Mouse (Mus musculus) cerebellum, adult 11-12 months (tissue): ENCODE measurements around the gene Hist2h2bb.
A peak's percentile ranks its signal among the peaks of the same experiment; 100 is the strongest.
"Not testable (repeated sequence)": the region's sequence is repeated elsewhere in the genome, so short reads cannot be mapped to it uniquely, and the experiment has no call there.

Experiments used
- DNase-seq: peaks from one replicate; pipeline ENCODE4 v3.0.0; 2022

The Hist2h2bb gene

DNA sequence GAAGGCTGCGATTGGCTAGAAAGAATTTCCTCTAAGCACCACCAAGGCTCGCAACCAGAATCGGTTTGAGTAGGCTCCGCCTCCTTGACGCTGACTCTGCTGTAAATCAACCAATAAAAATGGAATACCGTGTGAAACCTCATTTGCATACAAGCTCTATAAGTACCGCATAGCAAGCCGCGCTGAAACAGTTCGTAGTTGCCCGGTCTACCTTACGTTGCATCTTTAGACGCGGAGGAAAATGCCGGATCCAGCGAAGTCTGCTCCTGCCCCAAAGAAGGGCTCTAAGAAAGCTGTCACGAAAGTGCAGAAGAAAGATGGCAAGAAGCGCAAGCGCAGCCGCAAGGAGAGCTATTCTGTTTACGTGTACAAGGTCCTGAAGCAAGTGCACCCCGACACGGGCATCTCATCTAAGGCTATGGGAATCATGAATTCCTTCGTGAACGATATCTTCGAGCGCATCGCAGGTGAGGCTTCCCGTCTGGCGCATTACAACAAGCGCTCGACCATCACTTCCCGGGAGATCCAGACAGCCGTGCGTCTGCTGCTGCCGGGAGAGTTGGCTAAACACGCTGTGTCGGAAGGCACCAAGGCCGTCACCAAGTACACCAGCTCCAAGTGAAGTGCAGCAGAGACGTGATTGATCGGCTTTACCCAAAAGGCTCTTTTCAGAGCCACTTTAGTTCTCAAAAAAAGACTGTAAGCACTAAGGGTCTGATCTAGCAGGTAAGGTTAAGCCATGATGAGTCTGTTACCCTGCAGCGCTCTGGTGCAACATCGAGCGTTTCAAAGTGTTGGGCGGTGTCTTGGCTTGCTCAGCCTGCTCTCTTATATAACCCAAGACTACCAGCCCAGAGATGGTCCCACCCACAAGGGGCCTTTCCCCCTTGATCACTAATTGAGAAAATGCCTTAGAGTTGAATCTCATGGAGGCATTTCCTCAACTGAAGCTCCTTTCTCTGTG lies at the start of gene Hist2h2bb:
Hist2h2bb (plus strand) TSS at position 242 of the 964 bp plus-strand sequence.
- peak; percentile 96 for DNase-seq

DNA sequence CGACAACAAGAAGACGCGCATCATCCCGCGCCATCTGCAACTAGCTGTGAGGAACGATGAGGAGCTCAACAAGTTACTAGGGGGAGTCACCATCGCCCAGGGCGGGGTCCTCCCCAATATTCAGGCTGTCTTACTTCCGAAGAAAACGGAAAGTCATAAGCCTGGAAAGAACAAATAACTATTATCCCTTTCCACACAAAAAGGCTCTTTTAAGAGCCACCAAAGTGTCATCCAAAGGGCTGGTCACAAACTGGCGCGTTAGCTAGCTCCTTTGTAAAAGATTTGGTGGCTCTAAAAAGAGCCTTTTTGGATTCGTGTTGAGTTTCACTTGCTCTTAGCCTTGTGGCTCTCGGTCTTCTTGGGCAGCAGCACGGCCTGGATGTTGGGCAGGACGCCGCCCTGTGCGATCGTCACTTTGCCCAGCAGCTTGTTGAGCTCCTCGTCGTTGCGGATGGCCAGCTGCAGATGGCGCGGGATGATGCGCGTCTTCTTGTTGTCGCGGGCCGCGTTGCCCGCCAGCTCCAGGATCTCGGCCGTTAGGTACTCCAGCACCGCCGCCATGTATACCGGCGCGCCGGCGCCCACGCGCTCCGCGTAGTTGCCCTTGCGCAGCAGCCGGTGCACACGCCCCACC lies 49.3 kb upstream of the Hist2h2bb start:
- DNase-seq, result not testable (repeated sequence)

DNA sequence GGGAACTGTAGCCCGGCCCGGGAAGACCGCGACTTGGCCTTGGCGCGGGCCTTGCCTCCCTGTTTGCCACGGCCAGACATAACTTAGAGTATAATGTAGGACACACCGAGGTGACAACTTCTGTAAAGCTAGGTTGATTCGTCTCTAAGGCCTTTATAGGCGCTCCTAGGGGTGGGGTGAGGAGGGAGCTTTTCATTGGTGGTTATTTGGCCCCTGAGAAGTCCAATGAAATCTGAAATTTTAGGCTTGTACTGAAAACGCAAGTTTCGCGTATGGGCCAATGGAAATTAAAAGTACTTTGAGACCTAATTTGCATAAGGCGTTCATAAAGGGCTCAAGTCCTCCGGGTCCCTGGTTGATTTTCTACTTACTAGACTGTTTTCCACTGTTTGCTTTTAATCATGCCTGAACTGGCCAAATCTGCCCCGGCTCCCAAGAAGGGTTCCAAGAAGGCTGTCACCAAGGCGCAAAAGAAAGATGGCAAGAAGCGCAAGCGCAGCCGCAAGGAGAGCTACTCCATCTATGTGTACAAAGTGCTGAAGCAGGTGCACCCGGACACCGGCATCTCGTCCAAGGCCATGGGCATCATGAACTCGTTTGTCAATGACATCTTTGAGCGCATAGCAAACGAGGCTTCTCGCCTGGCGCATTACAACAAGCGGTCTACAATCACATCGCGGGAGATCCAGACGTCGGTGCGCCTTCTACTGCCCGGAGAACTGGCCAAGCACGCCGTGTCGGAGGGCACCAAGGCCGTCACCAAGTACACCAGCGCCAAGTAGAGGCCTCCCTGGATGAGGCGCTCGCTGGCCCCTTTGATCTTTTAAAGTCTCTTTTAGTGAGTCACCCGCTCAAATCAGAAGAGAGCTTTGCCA lies 48.5 kb upstream of the Hist2h2bb start, which contains the start of the genes Hist2h2ac and Hist2h2be:
Hist2h2ac (minus strand) TSS at position 116 of the 875 bp plus-strand sequence.
Hist2h2be (plus strand) TSS at position 355 of the 875 bp plus-strand sequence.
- peak; percentile 88 for DNase-seq

DNA sequence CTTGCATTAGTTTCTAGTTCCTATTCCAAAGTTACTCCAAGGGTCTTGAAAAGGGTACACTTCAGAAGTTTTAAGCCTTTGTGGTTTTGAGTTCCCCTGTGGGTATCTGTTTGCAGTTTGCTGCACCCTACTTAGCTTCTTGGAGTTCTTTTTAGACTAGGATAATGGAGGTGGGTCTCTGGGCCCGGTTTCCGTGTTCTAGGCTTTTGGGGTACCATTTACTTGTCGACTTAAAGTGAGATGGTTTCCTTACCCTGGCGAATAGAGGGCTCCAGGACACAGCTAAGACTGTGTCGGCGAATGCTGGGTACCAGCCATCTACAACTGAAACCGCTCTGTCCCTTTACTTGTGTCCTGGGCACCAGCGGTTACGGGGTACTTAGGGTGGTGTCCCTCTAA lies 47.9 kb upstream of the Hist2h2bb start:
- no peak for DNase-seq

DNA sequence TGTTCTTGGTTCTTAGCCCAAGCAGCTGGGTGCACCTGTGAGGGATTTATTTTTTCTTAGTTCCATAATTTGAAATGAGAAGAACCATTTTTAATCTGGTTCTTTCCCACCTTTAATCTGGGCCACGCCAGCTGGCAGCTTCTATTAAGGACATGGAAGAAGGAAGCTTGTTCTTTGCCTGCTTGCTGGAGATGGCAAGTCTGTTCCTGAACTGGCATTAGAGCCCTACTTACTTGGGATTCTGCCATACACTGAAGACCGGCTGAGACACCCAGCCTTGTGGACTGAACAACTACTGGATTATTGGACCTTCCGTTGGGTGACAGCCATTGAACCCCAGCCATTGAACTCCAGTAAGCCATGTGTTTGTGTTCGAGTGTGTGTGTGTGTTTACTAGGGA lies 46.8 kb upstream of the Hist2h2bb start:
- no peak for DNase-seq

DNA sequence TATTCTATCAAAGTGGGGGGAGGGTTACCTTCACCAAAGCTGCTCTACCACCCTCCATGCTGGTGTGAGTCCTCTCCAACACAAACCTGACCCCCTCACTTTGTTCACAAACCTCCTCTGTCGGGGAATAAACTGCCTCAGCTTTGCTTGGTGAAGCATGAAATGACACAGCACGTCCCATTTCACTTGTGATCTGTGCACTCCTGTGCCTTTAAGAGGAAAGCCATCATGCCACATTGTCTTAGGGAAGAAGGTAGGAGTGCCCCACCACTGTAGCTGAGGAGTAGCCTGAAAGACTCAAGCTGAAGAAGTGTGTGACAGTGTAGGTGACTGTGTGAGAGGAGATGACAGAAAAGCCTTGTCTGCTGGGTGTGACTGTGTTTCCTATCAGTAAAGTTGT lies 44.1 kb upstream of the Hist2h2bb start:
- no peak for DNase-seq

DNA sequence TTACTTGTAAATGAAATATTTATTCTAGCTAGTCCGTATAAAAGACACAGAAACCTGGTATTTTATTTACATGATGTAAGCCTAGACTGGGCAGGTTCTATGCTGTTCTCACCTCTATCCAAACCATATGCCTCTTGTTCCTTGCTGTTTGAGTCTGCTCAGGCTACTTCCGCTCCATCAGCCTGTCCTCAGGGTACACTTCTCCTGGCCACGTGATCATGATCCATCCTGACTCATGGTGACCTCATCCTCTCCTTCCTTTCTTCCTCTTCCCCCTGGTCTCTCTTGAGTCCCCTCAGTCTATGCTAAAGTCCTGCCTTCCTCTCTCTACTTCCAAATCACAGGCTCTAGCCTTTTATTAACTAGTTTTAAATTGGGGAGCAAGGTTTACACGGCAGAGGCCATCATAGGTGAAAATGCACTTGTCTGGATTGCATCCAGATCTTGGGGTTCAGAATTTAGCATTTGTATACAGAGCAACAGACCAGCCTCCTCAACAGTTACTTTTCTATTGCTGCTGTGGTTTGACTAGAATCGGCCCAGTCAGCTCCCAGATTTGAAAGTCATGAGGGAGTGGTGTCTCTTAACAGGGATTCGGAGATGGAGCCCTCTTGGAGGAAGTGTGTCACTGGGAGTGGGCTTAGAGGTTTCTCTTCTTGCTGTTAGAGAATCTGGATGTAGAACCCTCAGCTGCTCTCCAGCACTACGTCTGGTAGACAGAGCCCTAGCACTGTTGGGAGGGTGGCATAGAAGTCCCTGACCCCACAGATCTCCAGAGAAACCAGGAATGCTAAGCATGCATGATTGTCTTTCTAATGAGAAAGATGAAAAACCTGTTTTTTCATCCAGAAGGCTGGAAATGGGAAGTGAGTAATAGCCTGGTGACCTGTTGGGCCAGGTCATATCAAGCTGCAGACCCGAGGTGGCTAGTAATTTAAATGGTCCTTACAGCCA lies 42.6 kb upstream of the Hist2h2bb start:
- DNase-seq, result no peak

DNA sequence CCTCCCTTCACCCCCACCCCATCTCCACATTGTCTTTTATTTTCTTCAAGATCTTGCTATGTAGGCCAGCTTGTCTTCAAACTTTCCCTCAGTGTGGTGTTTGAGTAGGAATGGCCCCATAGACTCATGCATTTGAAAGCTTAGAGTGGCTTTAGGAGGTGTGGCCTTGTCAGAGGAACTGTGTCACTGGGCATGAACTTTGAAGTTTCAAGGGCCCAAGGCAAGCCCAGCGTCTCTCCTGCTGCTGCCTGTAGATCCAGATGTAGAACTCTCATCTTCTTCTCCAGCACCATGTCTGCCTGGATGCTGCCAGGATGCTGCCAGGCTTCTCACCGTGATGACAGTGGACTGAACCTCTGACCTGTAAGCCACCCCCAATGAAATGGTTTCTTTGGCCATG lies 40.7 kb upstream of the Hist2h2bb start:
- DNase-seq, result no peak

DNA sequence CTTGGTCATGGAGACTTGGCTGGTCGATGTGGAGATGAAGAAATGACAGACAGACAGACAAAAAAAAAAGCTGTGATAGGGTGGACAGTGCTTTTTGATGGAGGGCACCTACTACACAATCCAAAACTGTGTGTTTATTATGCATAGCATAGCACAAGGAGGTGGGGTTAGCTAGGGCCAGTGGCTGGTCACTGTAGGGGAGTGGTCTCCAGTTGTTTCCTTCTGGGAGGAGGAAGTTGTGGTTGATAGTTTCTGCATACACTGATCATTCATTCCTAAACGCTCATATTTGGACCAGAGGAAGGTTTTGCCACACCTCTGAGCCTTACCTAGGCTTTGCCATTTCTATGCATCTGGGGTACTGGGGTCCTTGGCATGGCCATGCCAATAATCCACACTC lies 39.1 kb upstream of the Hist2h2bb start:
- DNase-seq, result no peak

DNA sequence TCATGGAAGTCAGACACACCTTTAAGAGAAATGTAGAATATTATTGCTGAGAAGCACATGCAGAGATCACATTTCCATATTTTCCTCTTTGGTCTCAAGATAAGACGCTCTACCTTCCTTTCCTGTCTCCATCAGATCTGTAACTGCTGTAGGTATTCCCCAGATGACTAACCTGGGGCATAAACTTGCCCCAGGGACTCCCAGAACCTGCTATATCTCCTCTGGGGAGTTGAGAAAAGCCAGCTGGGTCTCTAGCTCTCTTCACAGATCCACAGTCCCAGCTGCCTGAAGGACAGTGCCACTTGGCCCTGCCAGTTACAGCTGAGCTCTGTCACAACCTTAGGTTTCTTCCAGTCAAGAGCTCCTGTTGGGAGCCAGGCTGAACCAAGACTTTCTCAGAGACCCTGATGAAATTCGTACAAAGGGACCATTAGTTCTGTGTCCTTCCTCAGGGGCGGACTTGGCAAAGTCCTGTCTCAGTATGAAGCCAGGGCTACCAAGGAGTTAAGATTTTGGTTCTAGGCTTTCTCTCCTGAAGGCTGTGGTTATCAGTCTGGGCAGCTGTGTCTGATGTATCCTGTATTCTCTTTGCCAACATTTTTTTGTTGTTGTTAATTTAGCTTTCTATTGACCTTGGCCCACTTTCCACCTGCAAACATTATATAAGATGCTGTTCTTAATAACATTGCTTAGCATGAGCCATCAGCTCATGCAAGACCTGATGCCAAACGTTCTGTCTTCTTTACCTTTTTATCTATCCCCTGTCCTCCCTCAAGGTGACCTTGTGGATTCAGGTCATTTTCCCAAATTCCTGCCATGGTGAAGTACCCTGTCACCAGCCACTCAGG lies 38.4 kb upstream of the Hist2h2bb start:
- no peak for DNase-seq

DNA sequence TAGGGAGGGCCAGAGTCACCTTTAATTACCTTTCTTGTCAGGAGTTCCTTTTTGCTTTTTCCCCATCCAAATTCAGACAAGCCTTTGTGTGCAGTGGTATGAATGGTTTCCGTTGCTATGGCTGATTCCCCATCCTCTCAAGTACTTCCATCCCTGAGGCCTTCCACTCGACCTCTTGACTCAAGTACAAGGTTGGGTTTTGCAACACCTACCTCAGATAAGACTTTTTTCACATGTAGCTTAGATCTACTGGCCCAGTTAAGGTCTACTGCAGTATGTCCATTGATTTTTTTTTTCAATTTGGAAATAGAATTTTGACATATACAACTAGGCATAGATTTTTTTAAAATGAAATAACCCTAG lies 37.8 kb upstream of the Hist2h2bb start:
- no peak for DNase-seq

DNA sequence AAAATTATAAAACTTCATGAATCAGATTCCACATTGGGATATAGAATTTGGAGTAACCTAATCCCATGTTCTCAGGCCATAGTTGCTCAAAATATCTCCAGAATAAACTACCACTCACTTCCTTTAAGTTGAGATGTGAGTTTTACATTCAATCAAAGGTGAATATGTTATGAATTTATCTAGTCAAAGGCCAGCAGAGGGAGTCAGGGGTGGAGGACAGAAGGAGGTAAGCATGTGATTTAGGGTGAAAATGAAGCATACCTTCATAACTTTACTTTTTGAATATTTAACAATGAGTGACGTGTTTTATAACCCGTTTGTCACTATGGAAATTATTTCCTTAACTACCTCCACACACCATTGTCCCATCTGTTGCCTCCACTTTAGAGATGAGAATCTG lies 34.6 kb upstream of the Hist2h2bb start:
- no peak for DNase-seq

DNA sequence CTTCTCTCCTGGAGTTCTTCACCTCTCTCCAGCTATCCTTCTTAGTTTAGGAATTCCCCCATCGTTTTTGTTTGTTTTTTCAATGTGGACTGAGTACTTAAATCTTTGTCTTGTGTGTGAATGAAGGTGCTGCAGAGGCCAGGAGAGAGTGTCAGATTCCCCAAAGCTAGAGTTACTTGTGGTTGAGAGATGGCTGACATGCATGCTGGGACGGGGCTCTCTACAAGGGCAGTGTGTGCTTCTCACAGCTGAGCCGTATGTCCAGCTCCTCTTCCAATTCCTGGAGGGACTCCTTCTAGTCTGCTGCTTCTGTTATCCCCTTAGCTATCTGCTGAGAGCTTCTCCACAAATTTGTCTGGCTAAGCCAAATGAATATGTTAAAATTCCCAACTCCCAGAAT lies 33.7 kb upstream of the Hist2h2bb start:
- no peak for DNase-seq

DNA sequence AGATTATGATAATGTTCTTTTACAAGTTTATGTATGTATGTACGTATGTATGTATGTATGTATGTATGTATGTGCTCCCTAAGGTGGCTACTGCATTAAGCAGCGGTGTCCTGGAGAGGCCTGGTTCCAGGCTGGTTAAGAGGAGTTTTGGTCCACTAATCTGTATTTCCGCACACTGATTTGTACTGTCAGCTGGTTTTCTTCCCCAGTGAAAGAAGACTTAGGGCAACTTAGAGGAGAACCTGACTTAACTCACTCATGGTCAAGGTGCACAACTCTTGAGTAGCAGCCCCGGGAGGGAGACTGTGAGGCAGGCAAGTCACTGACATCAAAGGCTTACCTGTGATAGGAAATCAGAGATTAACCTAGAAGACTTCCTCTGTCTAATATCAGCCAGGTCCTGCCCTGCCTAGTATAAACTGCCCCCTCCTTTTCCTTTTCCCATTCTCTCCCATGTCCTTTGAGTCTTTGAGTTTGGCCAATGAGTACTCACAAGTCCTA lies 32.7 kb upstream of the Hist2h2bb start:
- no peak for DNase-seq

DNA sequence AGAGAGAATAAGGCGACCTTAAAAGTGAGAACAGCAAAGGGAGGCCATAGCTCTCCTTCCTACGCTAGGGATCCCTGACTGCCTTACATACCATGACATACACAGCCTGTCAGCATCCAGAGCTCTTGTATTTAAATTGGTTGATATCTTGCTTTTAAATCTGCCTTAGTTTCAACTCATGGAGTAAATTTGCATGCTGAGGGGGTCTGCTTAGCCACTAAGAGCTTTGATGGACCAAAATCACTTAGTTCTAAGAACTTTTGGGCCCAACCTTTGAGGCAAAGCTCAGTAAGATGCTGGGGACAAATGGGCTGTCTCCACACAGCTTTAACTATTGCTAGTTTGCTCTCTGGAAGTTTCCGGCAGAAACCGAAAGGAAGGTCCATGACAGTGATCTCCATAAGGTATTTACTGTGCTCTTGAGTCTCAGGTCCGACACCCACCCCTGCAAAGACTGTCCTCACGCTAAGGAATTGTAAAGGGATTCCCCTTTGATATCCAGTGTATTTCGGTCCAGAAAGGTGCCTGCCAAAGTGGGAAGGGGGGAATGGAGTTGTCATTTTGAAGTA lies 32.1 kb upstream of the Hist2h2bb start:
- no peak for DNase-seq

DNA sequence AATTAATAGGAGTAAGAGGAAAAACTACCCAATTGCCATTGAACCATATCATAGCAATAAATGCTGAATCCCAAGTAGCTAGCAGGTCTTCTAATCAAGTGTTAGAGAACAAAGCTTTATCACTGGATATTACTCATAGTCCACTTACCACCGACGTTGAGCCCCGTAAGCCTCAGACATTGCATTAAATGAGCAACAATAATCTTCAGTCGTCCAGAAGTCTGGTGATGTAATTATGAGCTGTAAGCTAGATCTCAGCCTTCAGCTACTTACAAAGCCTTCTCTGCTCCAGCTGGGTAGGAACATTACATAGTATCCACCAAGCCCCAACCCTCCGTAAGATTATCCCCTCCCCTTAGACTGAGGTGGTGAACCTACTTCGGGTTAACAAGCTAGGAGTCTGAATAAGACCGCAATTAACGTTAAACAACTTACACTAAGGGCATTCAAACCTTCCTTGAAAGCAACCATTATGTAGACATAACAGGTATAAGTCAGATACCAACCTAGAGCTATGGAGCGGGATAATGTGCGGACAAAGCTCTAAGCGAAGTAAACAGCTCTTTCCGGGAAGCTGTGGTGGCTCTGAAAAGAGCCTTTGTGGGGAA lies 31.5 kb upstream of the Hist2h2bb start:
- DNase-seq, result no peak

DNA sequence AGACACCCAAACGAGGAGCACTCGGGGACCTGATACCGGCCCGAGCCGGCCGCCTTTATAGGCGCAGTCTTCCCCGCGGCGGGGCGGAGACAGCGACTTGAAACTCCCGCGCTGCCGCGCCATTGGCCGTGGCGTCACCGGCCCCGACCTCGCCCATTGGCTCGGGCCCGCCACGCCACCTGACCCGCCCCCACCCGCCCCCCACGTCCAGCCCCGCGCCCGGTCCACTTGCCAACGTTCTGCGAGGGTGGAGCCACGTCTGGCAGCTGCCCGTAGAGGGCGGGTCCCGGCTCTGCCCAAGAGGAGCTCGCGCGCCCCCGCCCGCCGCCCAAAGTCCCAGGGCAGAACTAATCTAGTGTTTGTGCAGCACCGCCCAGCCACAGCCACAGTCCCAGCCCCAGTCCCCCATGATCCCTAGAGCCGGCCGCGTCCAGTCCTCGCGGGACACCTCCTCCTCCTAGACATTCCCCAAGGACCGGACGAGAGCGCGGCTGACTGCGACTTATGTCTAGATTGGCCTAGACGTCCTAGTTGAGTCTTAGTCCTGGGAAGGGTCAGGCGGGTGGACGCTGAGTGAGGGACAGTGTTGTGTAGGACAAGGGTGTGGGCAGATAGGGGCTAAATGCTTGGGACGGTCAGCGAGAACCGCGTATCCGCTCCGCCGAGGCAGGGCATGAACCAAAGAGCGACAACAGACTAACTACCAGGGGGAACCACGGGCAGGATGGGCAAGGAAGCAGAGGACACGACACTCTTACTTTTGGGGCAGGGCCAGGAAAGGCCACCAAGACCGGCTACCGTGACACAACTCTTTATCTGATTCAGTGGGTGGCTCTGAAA lies 30.4 kb upstream of the Hist2h2bb start, which contains the start of gene Hist2h3c2:
Hist2h3c2 (minus strand) TSS at position 174 of the 840 bp plus-strand sequence.
- DNase-seq, result peak; percentile 73

DNA sequence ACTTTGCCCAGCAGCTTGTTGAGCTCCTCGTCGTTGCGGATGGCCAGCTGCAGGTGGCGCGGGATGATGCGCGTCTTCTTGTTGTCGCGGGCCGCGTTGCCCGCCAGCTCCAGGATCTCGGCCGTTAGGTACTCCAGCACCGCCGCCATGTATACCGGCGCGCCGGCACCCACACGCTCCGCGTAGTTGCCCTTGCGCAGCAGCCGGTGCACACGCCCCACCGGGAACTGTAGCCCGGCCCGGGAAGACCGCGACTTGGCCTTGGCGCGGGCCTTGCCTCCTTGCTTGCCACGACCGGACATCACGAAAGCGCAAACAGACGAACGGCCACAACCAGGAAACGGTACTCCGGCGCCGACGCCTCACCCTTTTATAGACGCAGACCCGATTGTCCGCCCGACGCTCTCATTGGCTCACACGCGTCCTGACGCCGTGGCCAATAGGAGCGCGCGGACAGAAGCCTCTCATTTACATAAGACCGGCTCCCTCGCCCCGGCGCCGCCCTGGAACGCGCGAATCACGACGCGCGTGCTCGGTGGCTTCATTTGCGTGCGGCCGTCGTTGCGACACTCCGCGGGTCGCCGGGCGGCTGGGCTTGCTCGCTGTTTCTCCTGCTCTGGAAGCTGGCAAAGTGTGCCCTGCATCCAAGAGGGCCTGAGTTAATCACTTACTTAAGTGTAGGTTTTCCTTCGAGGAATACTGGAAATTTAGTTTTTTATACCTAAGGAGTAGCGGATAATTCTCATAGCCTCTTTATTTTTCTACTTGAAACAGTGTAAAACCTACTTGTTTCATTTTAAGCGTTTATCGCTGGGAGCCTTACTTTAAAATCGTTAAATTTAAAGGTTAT lies 29.4 kb upstream of the Hist2h2bb start, which contains the start of gene Hist2h2aa2:
Hist2h2aa2 (minus strand) TSS at position 328 of the 850 bp plus-strand sequence.
- peak; percentile 96 for DNase-seq
